Mouse (Mus musculus) CH12.LX (cell line): Measurements from ENCODE around the gene Zfp276. TPM values are rescaled to one million over a fixed set of nuclear protein-coding genes. Genes with fewer than 3 reads are reported as not detected.

ENCODE experiments used
- DNase-seq: peaks from one replicate; pipeline ENCODE4 v3.0.0-alpha.2; 2013; ENCODE audit errors: extremely low read depth
- H3K27ac ChIP-seq: 2 replicates; pipeline ENCODE4 v1.5.1; 2012; ENCODE audit warnings: low read depth, mild to moderate bottlenecking, control low read depth, moderate library complexity; ENCODE audit not compliant: insufficient read depth
- H3K27me3 ChIP-seq: replicated peaks from 2 replicates; pipeline ENCODE3; 2012; ENCODE audit warnings: inconsistent platforms
- H3K36me3 ChIP-seq, 2 experiments: replicated peaks in 1 of 2; 2 replicates each; pipeline versions ENCODE3 to v1.6.1; 2012; ENCODE audit warnings: inconsistent platforms in 1 of 2, low read length in 1 of 2, mild to moderate bottlenecking in 1 of 2, mixed read lengths in 1 of 2, moderate library complexity in 1 of 2; ENCODE audit not compliant: control insufficient read depth in 1 of 2, insufficient read depth in 1 of 2
- H3K4me1 ChIP-seq, 2 experiments: 2 replicates each; pipeline ENCODE4 v1.6.1; 2012; ENCODE audit warnings: inconsistent platforms in 1 of 2, moderate library complexity in 1 of 2; ENCODE audit not compliant: insufficient read depth in 2 of 2, control insufficient read depth in 1 of 2
- H3K4me2 ChIP-seq: 2 replicates; pipeline ENCODE4 v1.6.1; 2012; ENCODE audit warnings: low read depth, mild to moderate bottlenecking, control low read depth; ENCODE audit not compliant: poor library complexity, insufficient read depth, severe bottlenecking
- H3K4me3 ChIP-seq, 3 experiments: fragments of 150-350 bp in 1 of 3; sonication (generic) in 1 of 3; replicated peaks in 1 of 3; 2 replicates each; pipeline versions ENCODE3 to v1.5.1; 2011 to 2012; ENCODE audit warnings: low read depth in 2 of 3, low read length in 2 of 3, mild to moderate bottlenecking in 2 of 3, moderate library complexity in 2 of 3, control low read depth in 1 of 3, improper control_type of control experiment in 1 of 3, inconsistent platforms in 1 of 3, mixed read lengths in 1 of 3; ENCODE audit not compliant: poor library complexity in 1 of 3
- H3K79me2 ChIP-seq: replicated peaks from 2 replicates; pipeline ENCODE4 v1.6.1; 2012; ENCODE audit warnings: mild to moderate bottlenecking, moderate library complexity; ENCODE audit not compliant: control insufficient read depth, poor library complexity, insufficient read depth, severe bottlenecking; ENCODE audit errors: extremely low read depth
- H3K9ac ChIP-seq: 2 replicates; pipeline ENCODE4 v1.6.1; 2012; ENCODE audit warnings: low read depth, mild to moderate bottlenecking, control low read depth, moderate library complexity; ENCODE audit not compliant: insufficient read depth
- H3K9me3 ChIP-seq: replicated peaks from 2 replicates; pipeline ENCODE3; 2012; ENCODE audit warnings: low read length, inconsistent platforms, mixed read lengths
- BHLHE40 ChIP-seq: IDR thresholded peaks from 2 replicates; pipeline ENCODE4 v1.6.1; 2011; ENCODE audit warnings: mild to moderate bottlenecking, low read depth, low read length, improper control_type of control experiment
- CHD1 ChIP-seq: IDR thresholded peaks from 2 replicates; pipeline ENCODE4 v1.6.1; 2012; ENCODE audit warnings: low read depth, low read length, improper control_type of control experiment, inconsistent platforms
- CTCF ChIP-seq, 2 experiments: IDR thresholded peaks in 1 of 2; conservative IDR thresholded peaks in 1 of 2; 2 replicates each; pipeline ENCODE4 v1.5.1; 2011 to 2012; ENCODE audit warnings: low read depth in 2 of 2, low read length in 2 of 2, improper control_type of control experiment in 1 of 2, inconsistent platforms in 1 of 2, mild to moderate bottlenecking in 1 of 2, moderate library complexity in 1 of 2
- E2F4 ChIP-seq: IDR thresholded peaks from 2 replicates; pipeline ENCODE4 v1.6.1; 2011; ENCODE audit warnings: low read depth, low read length, improper control_type of control experiment; ENCODE audit not compliant: insufficient replicate concordance
- ETS1 ChIP-seq: conservative IDR thresholded peaks from 2 replicates; pipeline ENCODE4 v1.6.1; 2012; ENCODE audit warnings: low read depth, mild to moderate bottlenecking, inconsistent platforms, low read length, improper control_type of control experiment, moderate library complexity
- HCFC1 ChIP-seq: IDR thresholded peaks from 2 replicates; pipeline ENCODE4 v1.6.1; 2012; ENCODE audit warnings: low read depth, mild to moderate bottlenecking, inconsistent platforms, low read length, improper control_type of control experiment
- IRF4 ChIP-seq: IDR thresholded peaks from 2 replicates; pipeline ENCODE4 v1.6.1; 2014; ENCODE audit warnings: low read depth, mild to moderate bottlenecking, inconsistent platforms, low read length, improper control_type of control experiment
- JUN ChIP-seq: IDR thresholded peaks from 2 replicates; pipeline ENCODE4 v1.6.1; 2011; ENCODE audit warnings: low read depth, mild to moderate bottlenecking, low read length, improper control_type of control experiment, moderate library complexity; ENCODE audit not compliant: insufficient read depth
- KAT2A ChIP-seq: IDR thresholded peaks from 2 replicates; pipeline ENCODE4 v1.6.1; 2012; ENCODE audit warnings: low read length, improper control_type of control experiment, inconsistent platforms; ENCODE audit not compliant: insufficient replicate concordance
- MAFK ChIP-seq: IDR thresholded peaks from 2 replicates; pipeline ENCODE4 v1.6.1; 2011; ENCODE audit warnings: low read length, improper control_type of control experiment; ENCODE audit not compliant: insufficient replicate concordance
- MAX ChIP-seq: IDR thresholded peaks from 2 replicates; pipeline ENCODE4 v1.6.1; 2011; ENCODE audit warnings: low read length, improper control_type of control experiment
- MXI1 ChIP-seq: IDR thresholded peaks from 2 replicates; pipeline ENCODE4 v1.6.1; 2011; ENCODE audit warnings: mild to moderate bottlenecking, low read depth, low read length, improper control_type of control experiment
- NELFE ChIP-seq: IDR thresholded peaks from 2 replicates; pipeline ENCODE4 v1.6.1; 2011; ENCODE audit warnings: low read depth, low read length, improper control_type of control experiment
- NRF1 ChIP-seq: IDR thresholded peaks from 2 replicates; pipeline ENCODE4 v1.6.1; 2014; ENCODE audit warnings: low read depth, mild to moderate bottlenecking, inconsistent platforms, low read length, improper control_type of control experiment, moderate library complexity
- PAX5 ChIP-seq: IDR thresholded peaks from 2 replicates; pipeline ENCODE4 v1.6.1; 2012; ENCODE audit warnings: low read length, inconsistent platforms, mixed read lengths
- POLR2A ChIP-seq: IDR thresholded peaks from 2 replicates; pipeline ENCODE4 v1.6.1; 2011; ENCODE audit warnings: low read depth, mild to moderate bottlenecking, improper control_type of control experiment, low read length
- RAD21 ChIP-seq: IDR thresholded peaks from 2 replicates; pipeline ENCODE4 v1.6.1; 2011; ENCODE audit warnings: low read depth, mild to moderate bottlenecking, low read length, improper control_type of control experiment, moderate library complexity
- RCOR1 ChIP-seq: conservative IDR thresholded peaks from 2 replicates; pipeline ENCODE4 v1.6.1; 2012; ENCODE audit warnings: low read depth, mild to moderate bottlenecking, inconsistent platforms, low read length, improper control_type of control experiment
- SIN3A ChIP-seq: IDR thresholded peaks from 2 replicates; pipeline ENCODE4 v1.6.1; 2012; ENCODE audit warnings: low read length, improper control_type of control experiment, inconsistent platforms
- SMC3 ChIP-seq: IDR thresholded peaks from 2 replicates; pipeline ENCODE4 v1.6.1; 2011; ENCODE audit warnings: low read depth, low read length, improper control_type of control experiment
- TBP ChIP-seq: conservative IDR thresholded peaks from 2 replicates; pipeline ENCODE4 v1.6.1; 2011; ENCODE audit warnings: low read depth, low read length, improper control_type of control experiment
- TCF12 ChIP-seq: IDR thresholded peaks from 2 replicates; pipeline ENCODE4 v1.6.1; 2014; ENCODE audit warnings: low read depth, mild to moderate bottlenecking, inconsistent platforms, low read length, improper control_type of control experiment
- USF1 ChIP-seq: IDR thresholded peaks from 2 replicates; pipeline ENCODE4 v1.6.1; 2014; ENCODE audit warnings: low read depth, mild to moderate bottlenecking, inconsistent platforms, low read length, improper control_type of control experiment
- ZC3H11A ChIP-seq: IDR thresholded peaks from 2 replicates; pipeline ENCODE4 v1.6.1; 2012; ENCODE audit warnings: low read depth, mild to moderate bottlenecking, inconsistent platforms, low read length, improper control_type of control experiment
- ZMIZ1 ChIP-seq: IDR thresholded peaks from 2 replicates; pipeline ENCODE4 v1.6.1; 2012; ENCODE audit warnings: low read depth, mild to moderate bottlenecking, inconsistent platforms, low read length, improper control_type of control experiment
- ZNF384 ChIP-seq: IDR thresholded peaks from 2 replicates; pipeline ENCODE4 v1.6.1; 2012; ENCODE audit warnings: low read depth, low read length, improper control_type of control experiment, inconsistent platforms
- dilution Hi-C: fragments of 300-500 bp; cut with MboI; formaldehyde crosslinking; loops from 2 replicates; pipeline ENCODE4 v1.14.3; 2020; ENCODE audit warnings: low sequenced_read_pairs; ENCODE audit not compliant: extremely low pct_unique_long_range_greater_than_20kb, extremely low pct_ligation_motif_present
- in situ Hi-C: fragments of 300-500 bp; cut with MboI; formaldehyde crosslinking; loops from 3 replicates; pipeline ENCODE4 v1.14.3; 2019; ENCODE audit warnings: low sequenced_read_pairs, low pct_ligation_motif_present, low pct_unique_long_range_greater_than_20kb, mixed read lengths
- polyA plus RNA-seq: library from polyadenylated mRNA; unstranded; fragments of >175 nt; gene quantifications from 2 replicates; pipeline ENCODE4 v1.2.1, GENCODE M21; 2012; ENCODE audit warnings: low read depth; ENCODE audit not compliant: insufficient read length
- total RNA-seq, 2 experiments: library from RNA; depleted of rRNA; stranded (reverse); fragments of 300-350 nt in 1 of 2; fragments of >200 nt in 1 of 2; gene quantifications; 2 replicates each; pipeline ENCODE4 v1.2.3; 2012 to 2014

Zfp276 gene
- total and polyA plus RNA-seq, 3 experiments, result 5.5 to 10.2 (median 8.7) TPM

GRCm38 (mm10) chr8:123233760-123234159 lies 20.2 kb upstream of the Zfp276 start:
- H3K9me3 ChIP-seq, result no peaks in the 10 kb centered on the region
- H3K4me2 ChIP-seq, result no peak overlapping the region
- dilution Hi-C loops, result no loop called here
- H3K4me3 ChIP-seq, result no peak overlapping the region
- peaks cover 17 to 40% of the 10 kb centered on the region in 2 experiments for H3K36me3 ChIP-seq
- no peak overlapping the region for H3K9ac ChIP-seq
- in situ Hi-C loops, result no loop called here
- no peak overlapping the region for H3K27ac ChIP-seq
- peaks cover 13 to 17% of the 10 kb centered on the region in 2 experiments for H3K4me1 ChIP-seq
- no peaks in the 10 kb centered on the region for H3K27me3 ChIP-seq
- DNase-seq, result no peak
- TF ChIP-seq TBP, result no peak
- no peak for TF ChIP-seq CHD1
- TF ChIP-seq RCOR1, result no peak
- TF ChIP-seq ZNF384, result no peak
- TF ChIP-seq HCFC1, result no peak
- no peak for TF ChIP-seq PAX5
- TF ChIP-seq USF1, result no peak
- TF ChIP-seq SMC3, result no peak
- no peak for TF ChIP-seq KAT2A
- TF ChIP-seq MAFK, result no peak
- no peak for TF ChIP-seq CTCF (conservative IDR thresholded peaks at IDR 0.05 in 1 of 2, IDR thresholded peaks at IDR 0.05 in 1 of 2; ENCODE audit: low read depth in 2 of 2, low read length in 2 of 2)
- H3K79me2 ChIP-seq, result no peaks in the 10 kb centered on the region

- H3K27me3 ChIP-seq, result no peaks in the 10 kb centered on the region
- no peaks in the 10 kb centered on the region for H3K79me2 ChIP-seq
- DNase-seq, result no peak
- dilution Hi-C loops (no loop called here), in situ Hi-C loops (no loop called here)
- no peak for TF ChIP-seq ZC3H11A
- no peak for TF ChIP-seq ZMIZ1
- no peak for TF ChIP-seq RAD21
- TF ChIP-seq JUN, result no peak
- no peak for TF ChIP-seq BHLHE40
- TF ChIP-seq ETS1, result no peak
- no peak for TF ChIP-seq USF1
- no peak for TF ChIP-seq TCF12
- no peak for TF ChIP-seq NRF1
- TF ChIP-seq MAX, result no peak
- no peak for TF ChIP-seq IRF4
- TF ChIP-seq POLR2A, result no peak
- no peak for TF ChIP-seq CTCF (conservative IDR thresholded peaks at IDR 0.05 in 1 of 2, IDR thresholded peaks at IDR 0.05 in 1 of 2; ENCODE audit: low read depth in 2 of 2, low read length in 2 of 2)
- no peak for TF ChIP-seq CHD1
- no peak for TF ChIP-seq NELFE
- no peak for TF ChIP-seq TBP
- no peak for TF ChIP-seq E2F4
- no peak for TF ChIP-seq MXI1
- TF ChIP-seq SIN3A, result no peak
- TF ChIP-seq ZNF384, result no peak
- peaks cover 8 to 31% of the 10 kb centered on the region in 2 experiments for H3K36me3 ChIP-seq
- peak overlapping the region in 2 of 3 experiments; percentile 72 to 77 for H3K4me3 ChIP-seq
- peak overlapping the region; percentile 61 for H3K4me2 ChIP-seq
- H3K4me1 ChIP-seq, result peaks cover 13 to 17% of the 10 kb centered on the region in 2 experiments
- no peak overlapping the region; the same call in 1 of the 2 replicates for H3K9ac ChIP-seq
- H3K27ac ChIP-seq, result no peak overlapping the region
- H3K9me3 ChIP-seq, result no peaks in the 10 kb centered on the region
These were observed 19.0 kb upstream of the Zfp276 start for GRCm38 (mm10) chr8:123234918-123235519.
